Mouse (Mus musculus) bone marrow, adult 2 months (tissue): ENCODE measurements at regions not wholly inside any gene's neighbourhood (a gene's known extent, or its start where the extent isn't known, plus 50 kb on each side); places are given as distances from the start of the nearest gene placed in this dataset.

Experiments
- CTCF ChIP-seq: fragments of 200-500 bp; IDR thresholded peaks from 2 replicates; pipeline ENCODE4 v1.5.1; 2011; ENCODE audit warnings: low read length, control low read depth; ENCODE audit not compliant: control insufficient read depth, insufficient read depth
- POLR2A ChIP-seq: fragments of 200-500 bp; IDR thresholded peaks from 2 replicates; pipeline ENCODE4 v1.6.1; 2011; ENCODE audit warnings: low read depth, mild to moderate bottlenecking, control low read depth, low read length, borderline replicate concordance; ENCODE audit not compliant: control insufficient read depth

DNA sequence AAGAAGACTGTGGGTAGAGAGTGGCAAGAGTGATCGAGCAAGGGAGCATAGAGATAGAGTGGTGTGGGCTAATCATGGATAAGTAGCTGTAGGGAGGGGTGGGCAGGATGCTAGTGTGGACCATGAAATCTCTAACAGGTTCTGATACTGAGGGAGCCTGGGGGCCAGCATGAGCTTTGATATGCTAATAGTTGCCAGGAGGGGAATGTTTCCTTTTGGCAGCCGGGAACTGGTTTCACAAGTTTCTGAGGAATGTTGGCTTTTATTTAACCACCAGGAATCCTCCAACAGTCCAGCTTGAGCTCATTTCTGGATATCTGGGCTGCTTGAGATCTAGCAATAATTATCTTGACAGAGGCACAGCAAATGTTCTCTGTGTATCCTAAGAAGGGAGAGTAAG is 167.7 kb upstream of the Fggy start:
- no peak for TF ChIP-seq CTCF
- no peak for TF ChIP-seq POLR2A
